Mouse (Mus musculus): ENCODE results near the gene Fbxw11. TPM values are rescaled to one million over a fixed set of nuclear protein-coding genes. Genes with fewer than 3 reads are reported as not detected.
A peak's percentile ranks its signal among the peaks of the same experiment; 100 is the strongest.

Gene Fbxw11
- total RNA-seq, 1 experiment: 45.8 TPM

DNA sequence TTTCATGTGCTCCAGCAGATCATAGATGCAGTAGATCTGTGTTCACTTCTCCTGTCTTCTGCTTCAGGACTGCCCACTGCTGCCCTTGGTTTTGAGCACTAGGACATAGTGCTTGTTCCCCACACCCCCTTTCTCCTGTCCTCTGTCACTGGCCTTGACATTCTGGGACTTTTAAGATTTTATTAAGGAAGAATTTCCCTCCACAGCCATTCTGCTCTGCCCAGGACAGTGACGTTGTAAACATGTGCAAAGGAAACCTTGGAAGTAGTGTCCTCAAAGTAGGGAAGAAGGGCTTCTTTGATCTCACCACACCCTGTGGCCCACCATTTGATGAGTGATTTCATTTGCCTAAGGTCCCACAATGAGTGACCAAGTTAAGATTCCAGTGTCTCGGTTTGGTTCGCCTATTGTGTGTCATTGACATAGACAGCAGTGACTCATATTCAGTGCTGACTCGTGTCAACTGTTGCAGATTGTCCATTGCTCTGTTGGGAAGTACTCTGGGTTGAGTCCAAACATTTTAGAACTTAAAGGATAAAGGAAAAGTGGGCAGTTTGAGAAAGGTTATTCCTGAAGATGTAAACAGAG is 64.0 kb downstream of the Fbxw11 start:
- no peak overlapping the region for H3K4me3 ChIP-seq (ENCODE audit: insufficient read depth in 1 of 2, low read depth in 1 of 2, low read length in 2 of 2, poor library complexity in 1 of 2, severe bottlenecking in 1 of 2)
- TF ChIP-seq HCFC1 (IDR thresholded peaks at IDR 0.05; ENCODE audit: borderline replicate concordance, insufficient read depth, low read length): no peak
- TF ChIP-seq MAFK (IDR thresholded peaks at IDR 0.05; ENCODE audit: insufficient read depth, low read depth, low read length): no peak
- no peak for TF ChIP-seq ZC3H11A (IDR thresholded peaks at IDR 0.05; ENCODE audit: borderline replicate concordance, low read depth, low read length)
- no peak for TF ChIP-seq ZNF384 (IDR thresholded peaks at IDR 0.05; ENCODE audit: low read depth, low read length)
- TF ChIP-seq CHD2 (IDR thresholded peaks at IDR 0.05; ENCODE audit: low read depth, low read length): no peak
- H3K4me1 ChIP-seq (ENCODE audit: control insufficient read depth in 2 of 2, insufficient read depth in 2 of 2, low read length in 2 of 2, poor library complexity in 1 of 2): peaks cover 2 to 15% of the 10 kb centered on the region in 2 experiments; a peak in 3 of 4 replicates
- no peaks in the 10 kb centered on the region for H3K9me3 ChIP-seq (ENCODE audit: control insufficient read depth, insufficient read depth, low read depth, low read length)
- H3K9ac ChIP-seq (ENCODE audit: insufficient read depth, low read depth, low read length, poor library complexity, severe bottlenecking): no peak overlapping the region
- no peak overlapping the region for H3K27ac ChIP-seq (ENCODE audit: insufficient read depth, low read depth, low read length, poor library complexity, severe bottlenecking)
- DNase-seq (ENCODE audit: low read depth, low spot score): no peak
- in situ Hi-C loops (cut with MboI; ENCODE audit: low sequenced_read_pairs in 2 of 2, unreplicated experiment in 2 of 2): no loop called here
- H3K36me3 ChIP-seq (ENCODE audit: control insufficient read depth, insufficient read depth, low read length, poor library complexity, severe bottlenecking): no peaks in the 10 kb centered on the region

- TF ChIP-seq ZNF384 (IDR thresholded peaks at IDR 0.05; ENCODE audit: low read depth, low read length) (no peak), MAFK (IDR thresholded peaks at IDR 0.05; ENCODE audit: insufficient read depth, low read depth, low read length) (no peak), HCFC1 (IDR thresholded peaks at IDR 0.05; ENCODE audit: borderline replicate concordance, insufficient read depth, low read length) (no peak), CHD2 (IDR thresholded peaks at IDR 0.05; ENCODE audit: low read depth, low read length) (no peak), ZC3H11A (IDR thresholded peaks at IDR 0.05; ENCODE audit: borderline replicate concordance, low read depth, low read length) (no peak)
- peaks cover 2 to 15% of the 10 kb centered on the region in 2 experiments; a peak in 3 of 4 replicates for H3K4me1 ChIP-seq (ENCODE audit: control insufficient read depth in 2 of 2, insufficient read depth in 2 of 2, low read length in 2 of 2, poor library complexity in 1 of 2)
- H3K36me3 ChIP-seq (ENCODE audit: control insufficient read depth, insufficient read depth, low read length, poor library complexity, severe bottlenecking): peaks cover 2% of the 10 kb centered on the region; the same call in 1 of the 2 replicates
- no peak for DNase-seq (ENCODE audit: low read depth, low spot score)
- no peaks in the 10 kb centered on the region for H3K9me3 ChIP-seq (ENCODE audit: control insufficient read depth, insufficient read depth, low read depth, low read length)
- in situ Hi-C loops (cut with MboI; ENCODE audit: low sequenced_read_pairs in 2 of 2, unreplicated experiment in 2 of 2): no loop called here
- no peak overlapping the region for H3K27ac ChIP-seq (ENCODE audit: insufficient read depth, low read depth, low read length, poor library complexity, severe bottlenecking)
- no peak overlapping the region for H3K9ac ChIP-seq (ENCODE audit: insufficient read depth, low read depth, low read length, poor library complexity, severe bottlenecking)
- H3K4me3 ChIP-seq (ENCODE audit: insufficient read depth in 1 of 2, low read depth in 1 of 2, low read length in 2 of 2, poor library complexity in 1 of 2, severe bottlenecking in 1 of 2): no peak overlapping the region
Measured at GRCm38 (mm10) chr11:32707481-32707880, 65.0 kb downstream of the Fbxw11 start.

- Histone ChIP-seq H3K36me3 (ENCODE audit: control insufficient read depth, insufficient read depth, low read length, poor library complexity, severe bottlenecking) (peaks cover 2% of the 10 kb centered on the region; the same call in 1 of the 2 replicates), H3K27ac (ENCODE audit: insufficient read depth, low read depth, low read length, poor library complexity, severe bottlenecking) (no peak overlapping the region), H3K4me1 (ENCODE audit: control insufficient read depth in 2 of 2, insufficient read depth in 2 of 2, low read length in 2 of 2, poor library complexity in 1 of 2) (peaks cover under 1 to 14% of the 10 kb centered on the region in 2 experiments; a peak in 3 of 4 replicates), H3K9ac (ENCODE audit: insufficient read depth, low read depth, low read length, poor library complexity, severe bottlenecking) (no peak overlapping the region), H3K4me3 (ENCODE audit: insufficient read depth in 1 of 2, low read depth in 1 of 2, low read length in 2 of 2, poor library complexity in 1 of 2, severe bottlenecking in 1 of 2) (no peak overlapping the region), H3K9me3 (ENCODE audit: control insufficient read depth, insufficient read depth, low read depth, low read length) (no peaks in the 10 kb centered on the region)
- in situ Hi-C loops (cut with MboI; ENCODE audit: low sequenced_read_pairs in 2 of 2, unreplicated experiment in 2 of 2): no loop called here
- no peak for TF ChIP-seq HCFC1 (IDR thresholded peaks at IDR 0.05; ENCODE audit: borderline replicate concordance, insufficient read depth, low read length)
- no peak for TF ChIP-seq ZC3H11A (IDR thresholded peaks at IDR 0.05; ENCODE audit: borderline replicate concordance, low read depth, low read length)
- no peak for TF ChIP-seq MAFK (IDR thresholded peaks at IDR 0.05; ENCODE audit: insufficient read depth, low read depth, low read length)
- no peak for TF ChIP-seq ZNF384 (IDR thresholded peaks at IDR 0.05; ENCODE audit: low read depth, low read length)
- TF ChIP-seq CHD2 (IDR thresholded peaks at IDR 0.05; ENCODE audit: low read depth, low read length): no peak
- DNase-seq (ENCODE audit: low read depth, low spot score): no peak
Measured at GRCm38 (mm10) chr11:32708739-32709501, 66.4 kb downstream of the Fbxw11 start.

DNA sequence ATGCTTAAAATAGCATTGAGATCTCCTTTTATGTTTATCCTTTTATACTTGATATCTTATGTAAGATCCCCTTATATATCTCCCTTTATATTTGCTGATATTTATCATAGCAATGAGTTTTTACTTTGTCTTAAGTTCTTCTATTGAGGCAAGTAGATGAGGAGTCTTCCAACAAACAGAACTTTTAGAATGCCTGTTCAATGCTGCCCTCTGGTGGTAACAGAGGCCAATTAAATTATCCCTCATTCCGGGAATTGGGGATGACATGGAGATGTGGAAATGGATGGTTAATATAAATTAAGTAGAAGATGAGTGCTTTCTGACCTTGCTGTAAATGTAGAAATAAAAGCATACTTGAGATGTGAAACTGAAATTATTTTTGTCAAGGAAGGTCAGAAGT is 67.0 kb downstream of the Fbxw11 start:
- in situ Hi-C loops (cut with MboI; ENCODE audit: low sequenced_read_pairs in 2 of 2, unreplicated experiment in 2 of 2): no loop called here
- no peak overlapping the region for H3K4me3 ChIP-seq (ENCODE audit: insufficient read depth in 1 of 2, low read depth in 1 of 2, low read length in 2 of 2, poor library complexity in 1 of 2, severe bottlenecking in 1 of 2)
- peaks cover 0 to 10% of the 10 kb centered on the region in 2 experiments; a peak in 2 of 4 replicates for H3K4me1 ChIP-seq (ENCODE audit: control insufficient read depth in 2 of 2, insufficient read depth in 2 of 2, low read length in 2 of 2, poor library complexity in 1 of 2)
- no peaks in the 10 kb centered on the region for H3K9me3 ChIP-seq (ENCODE audit: control insufficient read depth, insufficient read depth, low read depth, low read length)
- peak; percentile 40 for DNase-seq (ENCODE audit: low read depth, low spot score)
- H3K36me3 ChIP-seq (ENCODE audit: control insufficient read depth, insufficient read depth, low read length, poor library complexity, severe bottlenecking): peaks cover 2% of the 10 kb centered on the region; the same call in 1 of the 2 replicates
- H3K27ac ChIP-seq (ENCODE audit: insufficient read depth, low read depth, low read length, poor library complexity, severe bottlenecking): no peak overlapping the region
- TF ChIP-seq MAFK (IDR thresholded peaks at IDR 0.05; ENCODE audit: insufficient read depth, low read depth, low read length): no peak
- no peak; the same call in 1 of the 2 replicates for TF ChIP-seq ZC3H11A (IDR thresholded peaks at IDR 0.05; ENCODE audit: borderline replicate concordance, low read depth, low read length)
- no peak for TF ChIP-seq CHD2 (IDR thresholded peaks at IDR 0.05; ENCODE audit: low read depth, low read length)
- no peak for TF ChIP-seq ZNF384 (IDR thresholded peaks at IDR 0.05; ENCODE audit: low read depth, low read length)
- TF ChIP-seq HCFC1 (IDR thresholded peaks at IDR 0.05; ENCODE audit: borderline replicate concordance, insufficient read depth, low read length): no peak
- H3K9ac ChIP-seq (ENCODE audit: insufficient read depth, low read depth, low read length, poor library complexity, severe bottlenecking): no peak overlapping the region
